Mouse (Mus musculus): ENCODE results near the gene Fto. TPM values are rescaled to one million over a fixed set of nuclear protein-coding genes. Genes with fewer than 3 reads are reported as not detected.

Fto gene
- total RNA-seq, 1 experiment: 16.8 TPM

GRCm38 (mm10) chr8:91282655-91283054 lies 30.7 kb upstream of the Fto start:
- TF ChIP-seq ZC3H11A (IDR thresholded peaks at IDR 0.05; ENCODE audit: borderline replicate concordance, low read depth, low read length) (no peak), HCFC1 (IDR thresholded peaks at IDR 0.05; ENCODE audit: borderline replicate concordance, insufficient read depth, low read length) (no peak), ZNF384 (IDR thresholded peaks at IDR 0.05; ENCODE audit: low read depth, low read length) (no peak), MAFK (IDR thresholded peaks at IDR 0.05; ENCODE audit: insufficient read depth, low read depth, low read length) (no peak), CHD2 (IDR thresholded peaks at IDR 0.05; ENCODE audit: low read depth, low read length) (no peak)
- no peaks in the 10 kb centered on the region for H3K36me3 ChIP-seq (ENCODE audit: control insufficient read depth, insufficient read depth, low read length, poor library complexity, severe bottlenecking)
- no peak overlapping the region for H3K27ac ChIP-seq (ENCODE audit: insufficient read depth, low read depth, low read length, poor library complexity, severe bottlenecking)
- H3K4me3 ChIP-seq (ENCODE audit: insufficient read depth in 1 of 2, low read depth in 1 of 2, low read length in 2 of 2, poor library complexity in 1 of 2, severe bottlenecking in 1 of 2): no peak overlapping the region
- no peaks in the 10 kb centered on the region for H3K4me1 ChIP-seq (ENCODE audit: control insufficient read depth in 2 of 2, insufficient read depth in 2 of 2, low read length in 2 of 2, poor library complexity in 1 of 2)
- in situ Hi-C loops (cut with MboI; ENCODE audit: low sequenced_read_pairs in 2 of 2, unreplicated experiment in 2 of 2): no loop called here
- no peak for DNase-seq (ENCODE audit: low read depth, low spot score)
- no peak overlapping the region for H3K9ac ChIP-seq (ENCODE audit: insufficient read depth, low read depth, low read length, poor library complexity, severe bottlenecking)
- no peaks in the 10 kb centered on the region for H3K9me3 ChIP-seq (ENCODE audit: control insufficient read depth, insufficient read depth, low read depth, low read length)

- H3K27ac ChIP-seq (ENCODE audit: insufficient read depth, low read depth, low read length, poor library complexity, severe bottlenecking): no peak overlapping the region
- no peak for DNase-seq (ENCODE audit: low read depth, low spot score)
- TF ChIP-seq MAFK (IDR thresholded peaks at IDR 0.05; ENCODE audit: insufficient read depth, low read depth, low read length) (no peak), CHD2 (IDR thresholded peaks at IDR 0.05; ENCODE audit: low read depth, low read length) (no peak), ZC3H11A (IDR thresholded peaks at IDR 0.05; ENCODE audit: borderline replicate concordance, low read depth, low read length) (no peak), HCFC1 (IDR thresholded peaks at IDR 0.05; ENCODE audit: borderline replicate concordance, insufficient read depth, low read length) (no peak), ZNF384 (IDR thresholded peaks at IDR 0.05; ENCODE audit: low read depth, low read length) (no peak)
- in situ Hi-C loops (cut with MboI; ENCODE audit: low sequenced_read_pairs in 2 of 2, unreplicated experiment in 2 of 2): no loop called here
- no peak overlapping the region for H3K9ac ChIP-seq (ENCODE audit: insufficient read depth, low read depth, low read length, poor library complexity, severe bottlenecking)
- H3K36me3 ChIP-seq (ENCODE audit: control insufficient read depth, insufficient read depth, low read length, poor library complexity, severe bottlenecking): no peaks in the 10 kb centered on the region
- no peak overlapping the region for H3K4me3 ChIP-seq (ENCODE audit: insufficient read depth in 1 of 2, low read depth in 1 of 2, low read length in 2 of 2, poor library complexity in 1 of 2, severe bottlenecking in 1 of 2)
- no peaks in the 10 kb centered on the region for H3K4me1 ChIP-seq (ENCODE audit: control insufficient read depth in 2 of 2, insufficient read depth in 2 of 2, low read length in 2 of 2, poor library complexity in 1 of 2)
- no peaks in the 10 kb centered on the region for H3K9me3 ChIP-seq (ENCODE audit: control insufficient read depth, insufficient read depth, low read depth, low read length)
Measured at GRCm38 (mm10) chr8:91283815-91284214, 29.5 kb upstream of the Fto start.

GRCm38 (mm10) chr8:91286237-91286636 lies 27.1 kb upstream of the Fto start:
- in situ Hi-C loops (cut with MboI; ENCODE audit: low sequenced_read_pairs in 2 of 2, unreplicated experiment in 2 of 2): no loop called here
- Histone ChIP-seq H3K36me3 (ENCODE audit: control insufficient read depth, insufficient read depth, low read length, poor library complexity, severe bottlenecking) (no peaks in the 10 kb centered on the region), H3K9me3 (ENCODE audit: control insufficient read depth, insufficient read depth, low read depth, low read length) (no peaks in the 10 kb centered on the region), H3K4me1 (ENCODE audit: control insufficient read depth in 2 of 2, insufficient read depth in 2 of 2, low read length in 2 of 2, poor library complexity in 1 of 2) (no peaks in the 10 kb centered on the region), H3K9ac (ENCODE audit: insufficient read depth, low read depth, low read length, poor library complexity, severe bottlenecking) (no peak overlapping the region), H3K4me3 (ENCODE audit: insufficient read depth in 1 of 2, low read depth in 1 of 2, low read length in 2 of 2, poor library complexity in 1 of 2, severe bottlenecking in 1 of 2) (no peak overlapping the region), H3K27ac (ENCODE audit: insufficient read depth, low read depth, low read length, poor library complexity, severe bottlenecking) (no peak overlapping the region)
- no peak for TF ChIP-seq HCFC1 (IDR thresholded peaks at IDR 0.05; ENCODE audit: borderline replicate concordance, insufficient read depth, low read length)
- TF ChIP-seq ZC3H11A (IDR thresholded peaks at IDR 0.05; ENCODE audit: borderline replicate concordance, low read depth, low read length): no peak
- TF ChIP-seq ZNF384 (IDR thresholded peaks at IDR 0.05; ENCODE audit: low read depth, low read length): no peak
- TF ChIP-seq MAFK (IDR thresholded peaks at IDR 0.05; ENCODE audit: insufficient read depth, low read depth, low read length): no peak
- no peak for TF ChIP-seq CHD2 (IDR thresholded peaks at IDR 0.05; ENCODE audit: low read depth, low read length)
- DNase-seq (ENCODE audit: low read depth, low spot score): no peak

- Histone ChIP-seq H3K9me3 (ENCODE audit: control insufficient read depth, insufficient read depth, low read depth, low read length) (no peaks in the 10 kb centered on the region), H3K9ac (ENCODE audit: insufficient read depth, low read depth, low read length, poor library complexity, severe bottlenecking) (no peak overlapping the region), H3K4me1 (ENCODE audit: control insufficient read depth in 2 of 2, insufficient read depth in 2 of 2, low read length in 2 of 2, poor library complexity in 1 of 2) (no peaks in the 10 kb centered on the region), H3K4me3 (ENCODE audit: insufficient read depth in 1 of 2, low read depth in 1 of 2, low read length in 2 of 2, poor library complexity in 1 of 2, severe bottlenecking in 1 of 2) (no peak overlapping the region), H3K27ac (ENCODE audit: insufficient read depth, low read depth, low read length, poor library complexity, severe bottlenecking) (no peak overlapping the region), H3K36me3 (ENCODE audit: control insufficient read depth, insufficient read depth, low read length, poor library complexity, severe bottlenecking) (no peaks in the 10 kb centered on the region)
- DNase-seq (ENCODE audit: low read depth, low spot score): no peak
- in situ Hi-C loops (cut with MboI; ENCODE audit: low sequenced_read_pairs in 2 of 2, unreplicated experiment in 2 of 2): no loop called here
- no peak for TF ChIP-seq MAFK (IDR thresholded peaks at IDR 0.05; ENCODE audit: insufficient read depth, low read depth, low read length)
- no peak for TF ChIP-seq ZNF384 (IDR thresholded peaks at IDR 0.05; ENCODE audit: low read depth, low read length)
- TF ChIP-seq CHD2 (IDR thresholded peaks at IDR 0.05; ENCODE audit: low read depth, low read length): no peak
- TF ChIP-seq HCFC1 (IDR thresholded peaks at IDR 0.05; ENCODE audit: borderline replicate concordance, insufficient read depth, low read length): no peak
- no peak for TF ChIP-seq ZC3H11A (IDR thresholded peaks at IDR 0.05; ENCODE audit: borderline replicate concordance, low read depth, low read length)
Measured at GRCm38 (mm10) chr8:91290576-91290975, 22.7 kb upstream of the Fto start.

- no peak overlapping the region for H3K9ac ChIP-seq (ENCODE audit: insufficient read depth, low read depth, low read length, poor library complexity, severe bottlenecking)
- no peaks in the 10 kb centered on the region for H3K36me3 ChIP-seq (ENCODE audit: control insufficient read depth, insufficient read depth, low read length, poor library complexity, severe bottlenecking)
- no peaks in the 10 kb centered on the region for H3K9me3 ChIP-seq (ENCODE audit: control insufficient read depth, insufficient read depth, low read depth, low read length)
- DNase-seq (ENCODE audit: low read depth, low spot score): no peak
- no peak overlapping the region for H3K4me3 ChIP-seq (ENCODE audit: insufficient read depth in 1 of 2, low read depth in 1 of 2, low read length in 2 of 2, poor library complexity in 1 of 2, severe bottlenecking in 1 of 2)
- in situ Hi-C loops (cut with MboI; ENCODE audit: low sequenced_read_pairs in 2 of 2, unreplicated experiment in 2 of 2): no loop called here
- H3K27ac ChIP-seq (ENCODE audit: insufficient read depth, low read depth, low read length, poor library complexity, severe bottlenecking): no peak overlapping the region
- TF ChIP-seq MAFK (IDR thresholded peaks at IDR 0.05; ENCODE audit: insufficient read depth, low read depth, low read length) (no peak), HCFC1 (IDR thresholded peaks at IDR 0.05; ENCODE audit: borderline replicate concordance, insufficient read depth, low read length) (no peak), CHD2 (IDR thresholded peaks at IDR 0.05; ENCODE audit: low read depth, low read length) (no peak)
- H3K4me1 ChIP-seq (ENCODE audit: control insufficient read depth in 2 of 2, insufficient read depth in 2 of 2, low read length in 2 of 2, poor library complexity in 1 of 2): no peaks in the 10 kb centered on the region
Measured at GRCm38 (mm10) chr8:91295786-91296185, 17.5 kb upstream of the Fto start.
